Mouse (Mus musculus) bone marrow macrophage, adult 2 months (primary cell): ENCODE data around the gene AI481877. TPM values are rescaled to one million over a fixed set of nuclear protein-coding genes. Genes with fewer than 3 reads are reported as not detected.
"Not testable (repeated sequence)": the region's sequence is repeated elsewhere in the genome, so short reads cannot be mapped to it uniquely, and the experiment has no call there.

Experiments
- H3K27ac ChIP-seq: 2 replicates; pipeline ENCODE4 v1.5.1; 2012; ENCODE audit warnings: low read depth, low read length; ENCODE audit not compliant: insufficient read depth
- H3K4me1 ChIP-seq: 2 replicates; pipeline ENCODE4 v1.6.1; 2012; ENCODE audit warnings: low read length; ENCODE audit not compliant: control insufficient read depth, insufficient read depth
- H3K4me3 ChIP-seq: 2 replicates; pipeline ENCODE4 v1.5.1; 2012; ENCODE audit warnings: mild to moderate bottlenecking, low read length, moderate library complexity; ENCODE audit not compliant: insufficient read depth
- CTCF ChIP-seq: IDR thresholded peaks from 2 replicates; pipeline ENCODE4 v1.5.1; 2012; ENCODE audit warnings: low read depth, mild to moderate bottlenecking, low read length, moderate library complexity
- POLR2A ChIP-seq: IDR thresholded peaks from 2 replicates; pipeline ENCODE4 v1.6.1; 2012; ENCODE audit warnings: mild to moderate bottlenecking, low read depth, low read length, borderline replicate concordance
- polyA plus RNA-seq: library from polyadenylated mRNA; stranded (reverse); fragments of >200 nt; gene quantifications from 2 replicates; pipeline ENCODE4 v1.2.4, GENCODE M21; 2012; ENCODE audit not compliant: missing spikeins, insufficient read depth, insufficient read length

The AI481877 gene
- not detected in 2 replicates for polyA plus RNA-seq

DNA sequence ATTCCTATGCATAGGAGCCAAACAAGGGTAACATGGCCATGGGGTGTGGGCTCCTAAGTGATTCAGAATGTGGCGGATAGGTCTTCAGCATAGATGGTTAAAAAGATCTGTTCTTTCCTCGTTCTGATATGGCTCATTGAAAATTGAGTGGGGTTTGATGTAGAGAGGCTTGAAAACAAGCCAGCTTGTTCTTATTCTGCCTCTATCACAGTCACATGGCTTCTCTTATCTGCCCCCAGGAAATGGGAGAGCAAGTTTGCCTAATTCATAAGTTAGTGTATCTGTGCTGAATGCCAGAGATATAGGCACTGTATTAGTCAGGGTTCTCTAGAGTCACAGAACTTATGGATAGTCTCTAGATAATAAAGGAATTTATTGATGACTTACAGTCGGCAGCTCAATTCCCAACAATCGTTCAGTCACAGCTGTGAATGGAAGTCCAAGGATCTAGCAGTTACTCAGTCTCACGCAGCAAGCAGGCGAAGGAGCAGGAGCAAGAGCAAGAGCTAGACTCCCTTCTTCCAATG is at the start of gene AI481877:
AI481877 (minus strand) TSS at position 477 of the 527 bp plus-strand sequence.
- not testable (repeated sequence) for H3K4me1 ChIP-seq, H3K27ac ChIP-seq, H3K4me3 ChIP-seq

DNA sequence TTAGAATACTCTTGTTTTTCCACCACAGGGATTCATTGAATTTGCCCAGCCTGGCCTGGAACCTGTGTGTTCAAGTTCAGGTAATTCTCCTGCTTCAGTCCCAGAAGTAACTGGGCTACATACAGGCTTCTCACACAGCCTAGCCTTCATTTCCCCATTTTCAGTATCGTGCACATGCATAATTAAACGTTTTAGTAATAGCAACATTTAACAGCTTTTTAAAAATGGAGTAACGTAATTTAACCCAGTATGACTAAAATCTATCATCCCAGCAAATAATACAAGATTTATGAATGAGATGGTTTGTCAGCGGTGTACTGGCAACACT is 49.7 kb upstream of the AI481877 start:
- Histone ChIP-seq H3K4me1 (0 out of 2 replicates have a peak, but pooled peaks cover 5% of the 10 kb centered on the region), H3K27ac (peak overlapping the region; percentile 50), H3K4me3 (peak overlapping the region; percentile 98)
- TF ChIP-seq CTCF = no peak
- no peak for TF ChIP-seq POLR2A

DNA sequence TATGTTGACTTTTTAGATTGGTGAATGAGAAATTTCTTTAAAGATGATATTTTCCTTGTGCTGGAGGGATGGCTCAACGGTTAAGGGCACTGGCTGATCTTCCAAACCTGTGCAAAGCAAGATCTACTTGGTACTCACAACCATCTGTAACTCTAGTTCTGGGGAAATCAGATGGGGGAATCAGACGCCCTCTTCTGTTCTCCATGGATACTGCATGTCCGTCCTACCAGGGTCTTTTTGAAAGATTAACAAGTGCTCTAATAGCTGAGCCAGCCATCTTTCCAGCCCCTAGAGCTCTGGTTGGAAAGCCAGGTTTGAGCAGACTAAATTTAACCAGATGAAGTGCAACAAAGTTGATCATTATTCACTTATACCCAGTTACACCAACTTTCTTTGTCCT is 48.5 kb upstream of the AI481877 start:
- TF ChIP-seq POLR2A (no peak), CTCF (no peak)
- H3K4me1 ChIP-seq = 0 out of 2 replicates have a peak, but pooled peaks cover 5% of the 10 kb centered on the region
- H3K27ac ChIP-seq = no peak overlapping the region
- no peak overlapping the region for H3K4me3 ChIP-seq

DNA sequence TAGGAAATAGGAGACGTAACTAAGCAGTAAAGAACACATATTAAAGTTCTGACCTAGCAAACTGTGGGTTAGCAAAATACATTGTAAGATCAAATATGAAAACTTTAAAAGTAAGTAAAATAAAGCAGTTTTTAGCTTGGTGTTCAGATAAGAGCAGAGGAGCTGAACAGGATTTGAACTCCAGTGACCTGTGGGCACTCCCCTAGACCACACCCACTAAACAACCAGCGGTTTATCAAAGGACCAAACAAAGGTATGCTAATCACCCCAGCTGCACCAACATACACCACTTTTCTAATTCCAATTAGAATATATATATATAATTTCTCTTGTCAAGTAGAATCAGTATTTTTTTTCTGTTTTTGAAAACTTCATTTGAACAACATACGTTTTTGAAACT is 46.9 kb upstream of the AI481877 start:
- Histone ChIP-seq H3K27ac (no peak overlapping the region), H3K4me3 (no peak overlapping the region), H3K4me1 (peaks cover 12% of the 10 kb centered on the region)
- no peak for TF ChIP-seq POLR2A

DNA sequence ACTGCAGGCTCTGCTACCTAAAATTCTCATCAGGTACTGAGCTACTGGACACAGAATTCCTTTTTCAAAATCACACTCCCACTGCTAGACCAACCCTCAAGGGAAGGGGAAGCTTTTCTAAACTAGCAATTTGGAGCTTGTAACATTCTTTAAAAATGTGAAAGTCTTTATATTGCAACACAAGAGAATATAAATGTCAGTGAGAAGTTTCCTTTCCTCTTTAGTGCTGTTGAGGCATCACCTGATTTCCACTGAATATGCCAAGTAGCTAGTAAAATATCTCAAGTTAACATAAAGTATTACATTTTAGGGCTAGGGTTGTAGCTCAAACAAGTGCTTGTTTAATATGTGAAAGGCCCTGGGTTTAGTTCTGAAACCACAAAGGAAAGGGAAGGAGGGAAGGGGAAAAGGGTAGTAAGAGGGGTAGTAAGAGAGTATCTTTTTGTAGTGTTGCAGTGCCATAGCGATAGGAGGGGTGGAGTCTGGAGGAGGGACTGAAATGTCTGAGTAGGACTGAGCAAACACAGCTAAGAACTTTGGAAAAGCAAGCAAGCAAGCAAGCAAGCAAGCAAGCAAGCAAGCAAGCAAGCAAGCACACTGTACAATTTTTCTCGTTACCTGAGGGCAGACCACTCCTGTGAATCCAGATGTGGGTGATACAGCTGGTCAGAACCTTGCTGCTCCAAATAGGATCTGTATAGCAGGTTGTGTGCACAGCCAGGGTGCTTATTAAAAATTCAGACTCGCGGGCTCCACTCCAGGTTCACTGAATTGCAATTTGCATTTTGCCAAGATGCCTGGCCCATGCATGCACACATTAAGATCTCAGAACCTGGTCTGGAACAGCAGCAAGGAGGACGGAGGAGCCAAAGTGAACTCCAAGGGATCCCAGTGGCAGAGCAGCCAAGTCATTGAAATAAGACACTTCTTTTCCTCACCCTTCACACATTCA is 42.8 kb upstream of the AI481877 start:
- no peak for TF ChIP-seq CTCF
- TF ChIP-seq POLR2A = no peak
- Histone ChIP-seq H3K27ac (peak overlapping the region; percentile 36), H3K4me1 (peaks cover 20% of the 10 kb centered on the region), H3K4me3 (no peak overlapping the region)

DNA sequence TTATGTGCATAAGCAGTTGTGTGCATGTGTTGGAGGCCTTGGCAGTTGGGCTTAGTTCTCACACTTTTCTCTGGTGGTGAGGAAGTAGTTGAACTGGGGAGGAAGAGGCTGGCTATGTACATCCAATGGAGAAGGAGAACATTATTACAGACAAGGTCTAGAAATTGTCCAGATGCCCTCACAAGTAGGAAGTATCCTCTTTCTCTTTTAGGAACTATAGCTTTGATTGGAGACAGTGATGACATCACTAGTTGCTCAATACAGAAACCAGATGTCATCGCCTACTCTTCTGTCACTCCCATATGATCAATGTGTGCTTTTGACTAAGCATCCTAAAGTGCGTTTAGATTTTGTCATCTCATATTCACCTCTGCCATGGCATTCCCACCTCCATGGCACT is 38.8 kb upstream of the AI481877 start:
- H3K27ac ChIP-seq = peak overlapping the region; percentile 52
- no peak for TF ChIP-seq POLR2A
- TF ChIP-seq CTCF = no peak
- peaks cover 23% of the 10 kb centered on the region for H3K4me1 ChIP-seq
- no peak overlapping the region for H3K4me3 ChIP-seq

DNA sequence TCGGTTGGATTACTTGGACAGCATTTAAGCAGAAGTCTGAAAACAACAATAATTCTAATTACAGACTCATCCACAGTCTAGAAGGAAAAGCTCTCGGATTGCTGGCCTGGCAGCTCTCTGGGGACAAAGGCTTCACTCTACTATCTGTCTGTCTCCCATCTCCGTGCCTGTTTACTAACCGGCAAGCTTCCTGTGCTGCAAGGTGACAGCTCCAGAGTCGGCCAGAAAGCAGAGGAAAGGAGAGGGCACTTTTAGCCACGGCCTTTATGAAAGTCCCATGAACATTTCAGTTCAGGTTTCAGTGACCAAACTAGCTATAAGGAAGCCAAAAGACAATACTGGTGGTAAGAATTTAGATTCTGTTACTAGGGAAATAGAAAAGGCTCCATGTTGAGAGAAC is 37.1 kb upstream of the AI481877 start:
- TF ChIP-seq CTCF = no peak
- no peak for TF ChIP-seq POLR2A
- no peak overlapping the region for H3K27ac ChIP-seq
- no peak overlapping the region for H3K4me3 ChIP-seq
- H3K4me1 ChIP-seq = peaks cover 15% of the 10 kb centered on the region

DNA sequence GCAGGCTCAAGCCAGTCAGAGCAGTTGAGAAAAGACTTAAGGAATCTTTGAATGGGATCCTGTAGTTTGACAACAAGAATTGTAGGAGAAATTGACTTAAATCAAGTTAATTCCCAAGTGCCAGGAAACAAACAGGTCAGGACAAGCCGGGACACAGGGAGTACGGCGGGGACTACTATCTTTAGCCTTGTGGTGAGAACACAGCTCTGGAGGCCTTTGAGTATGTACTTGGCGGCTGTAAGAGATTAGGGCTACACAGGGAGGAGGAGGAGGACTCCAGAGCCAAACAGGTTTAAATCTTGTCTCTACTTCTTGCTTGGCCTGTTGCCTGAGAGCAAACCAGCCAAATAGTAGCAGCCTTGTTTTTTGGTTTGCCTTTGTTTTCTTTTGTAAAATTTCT is 36.2 kb upstream of the AI481877 start:
- no peak for TF ChIP-seq CTCF
- no peak for TF ChIP-seq POLR2A
- peaks cover 17% of the 10 kb centered on the region for H3K4me1 ChIP-seq
- H3K27ac ChIP-seq = no peak overlapping the region
- no peak overlapping the region for H3K4me3 ChIP-seq

DNA sequence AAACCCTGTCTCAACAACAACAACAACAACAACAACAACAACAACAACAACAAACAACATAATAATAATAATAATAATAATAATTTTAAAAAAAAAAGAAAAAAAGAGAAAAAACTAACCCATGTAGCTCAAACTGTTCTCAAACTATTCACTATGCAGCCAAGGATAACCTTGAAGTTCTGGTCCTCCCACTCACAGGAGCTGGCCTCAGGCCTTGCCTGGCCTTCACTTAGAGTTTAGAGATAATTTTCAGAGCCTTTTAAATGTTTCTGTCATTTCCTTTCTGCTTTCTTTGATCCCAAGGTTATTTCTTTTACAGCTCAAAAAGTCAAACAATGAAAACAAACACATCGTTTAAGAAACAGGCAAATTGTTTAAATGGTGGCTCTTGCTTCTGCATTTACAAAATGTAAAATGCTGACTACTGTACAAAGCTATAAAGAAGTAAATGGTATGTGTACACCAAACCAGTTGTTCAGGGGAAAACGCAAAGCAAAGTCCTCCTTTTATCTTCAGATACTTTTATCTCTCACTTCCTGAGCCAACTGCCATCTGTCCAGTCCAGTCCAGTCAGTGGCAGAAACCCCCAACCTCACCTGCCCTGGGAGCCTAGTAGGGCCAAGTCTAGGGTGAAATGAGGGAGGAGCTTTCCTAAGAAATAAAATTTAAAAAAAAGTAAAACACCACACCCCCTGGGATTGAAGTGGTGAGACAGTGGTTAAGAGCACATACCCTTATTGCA is 34.6 kb upstream of the AI481877 start:
- Histone ChIP-seq H3K27ac (no peak overlapping the region), H3K4me1 (peaks cover 20% of the 10 kb centered on the region), H3K4me3 (no peak overlapping the region)
- TF ChIP-seq CTCF (no peak), POLR2A (no peak)

DNA sequence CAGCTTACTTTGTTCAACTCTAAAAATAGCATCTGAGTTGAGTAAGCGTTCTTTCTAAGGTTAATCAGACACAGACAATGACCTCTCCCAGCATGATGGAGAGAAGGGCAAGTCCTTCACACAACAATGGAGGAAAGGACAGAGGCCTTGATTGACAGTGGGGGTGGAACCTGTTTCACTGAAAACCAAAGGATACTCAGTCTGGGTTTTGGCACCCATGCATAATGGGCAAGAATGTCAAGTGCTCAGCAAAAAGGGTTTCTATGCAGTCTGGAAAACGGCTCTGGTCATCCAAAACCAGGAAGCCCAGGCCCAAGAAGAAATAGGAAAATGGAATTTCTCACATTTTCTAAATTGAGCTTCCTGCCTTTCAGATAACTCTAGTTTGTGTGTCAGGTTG is 33.8 kb upstream of the AI481877 start:
- Histone ChIP-seq H3K4me3 (no peak overlapping the region), H3K27ac (no peak overlapping the region), H3K4me1 (peaks cover 17% of the 10 kb centered on the region)
- TF ChIP-seq POLR2A (no peak), CTCF (no peak)
